Comparison of ENCODE assay signal across 10 mouse cellular contexts in genomic region chr11:84867586-84867985, GRCm38 (mm10). TPM values are rescaled to one million over a fixed set of nuclear protein-coding genes. Genes with fewer than 3 reads are reported as not detected.
A peak's percentile ranks its signal among the peaks of the same experiment; 100 is the strongest.
DNase-seq lines count a peak whose midpoint lies in the region; ATAC-seq and TF ChIP-seq lines count a peak whose summit lies in the region.
"Had no signal": no experiment of that assay in that cellular context is flagged by ENCODE, and none has a peak within 500 bp of the region (broad histone marks: within the 10 kb centered on the region; RNA-seq: fewer than 3 reads in every experiment).

No protein-coding gene starts in this region.

- ATAC-seq in forebrain, embryonic 11.5 days (replicated peaks; ENCODE audit: low FRiP score) = no peak
- ATAC-seq in forebrain, postnatal 0 days = no peak
- ATAC-seq in liver, embryonic 14.5 days (ENCODE audit: insufficient read depth) = no peak
- ATAC-seq in megakaryocyte progenitor cell, adult 5-6 weeks (replicated peaks; ENCODE audit: poor library complexity) = no peak

- peak overlapping the region; percentile 16; the same call in 1 of the 2 replicates for H3K9ac ChIP-seq in forebrain, embryonic 11.5 days (ENCODE audit: low read length)
- no peak overlapping the region for H3K9ac ChIP-seq in forebrain, postnatal 0 days
- no peak overlapping the region for H3K9ac ChIP-seq in MEL (ENCODE audit: control insufficient read depth, low read depth, low read length, poor library complexity, severe bottlenecking)
- peak overlapping the region; percentile 45 for H3K9ac ChIP-seq in liver, embryonic 14.5 days (replicated peaks)

- no peaks in the 10 kb centered on the region for H3K27me3 ChIP-seq in forebrain, embryonic 11.5 days (ENCODE audit: control insufficient read depth, insufficient read depth, low read length)
- no peaks in the 10 kb centered on the region for H3K27me3 ChIP-seq in forebrain, postnatal 0 days (ENCODE audit: insufficient read depth, low read length)
- no peaks in the 10 kb centered on the region for H3K27me3 ChIP-seq in MEL (ENCODE audit: control insufficient read depth in 1 of 2, insufficient read depth in 2 of 2, low read length in 2 of 2)
- H3K27me3 ChIP-seq in liver, embryonic 14.5 days (ENCODE audit: control insufficient read depth, insufficient read depth, low read length) = no peaks in the 10 kb centered on the region

- DNase-seq in forebrain, embryonic 11.5 days (ENCODE audit: low spot score) = no peak
- DNase-seq in forebrain, postnatal 0 days = no peak
- peak; percentile 24 to 44 for DNase-seq in kidney, postnatal 36 days
- no peak for DNase-seq in kidney, postnatal 10 days
- peak; percentile 46 for DNase-seq in MEL (ENCODE audit: low read depth, low spot score)
- no peak for DNase-seq in liver, embryonic 14.5 days (ENCODE audit: low read depth in 3 of 3, low spot score in 3 of 3)
- no peak for DNase-seq in lung, postnatal 4 days
- DNase-seq: B cell, adult 2 months; retina, postnatal 1 day had no signal

- peaks cover 2% of the 10 kb centered on the region; the same call in 1 of the 2 replicates for H3K4me1 ChIP-seq in forebrain, embryonic 11.5 days (replicated peaks; ENCODE audit: control insufficient read depth, insufficient read depth, low read length)
- peaks cover 6% of the 10 kb centered on the region for H3K4me1 ChIP-seq in forebrain, postnatal 0 days (ENCODE audit: insufficient read depth)
- H3K4me1 ChIP-seq in MEL (ENCODE audit: control insufficient read depth in 1 of 2, insufficient read depth in 2 of 2, low read length in 2 of 2) = peaks cover 15 to 38% of the 10 kb centered on the region in 2 experiments; a peak in 3 of 4 replicates
- H3K4me1 ChIP-seq in liver, embryonic 14.5 days (replicated peaks; ENCODE audit: control insufficient read depth in 2 of 2, insufficient read depth in 2 of 2, low read length in 1 of 2) = peaks cover 16 to 20% of the 10 kb centered on the region in 2 experiments

- no peak for TF ChIP-seq RAD21 in MEL (IDR thresholded peaks at IDR 0.05; ENCODE audit: low read depth, low read length)

- no peak for TF ChIP-seq CTCF in forebrain, postnatal 0 days (IDR thresholded peaks at IDR 0.05; ENCODE audit: low read depth)
- no peak for TF ChIP-seq CTCF in MEL (IDR thresholded peaks at IDR 0.05 in 2 of 3, conservative IDR thresholded peaks at IDR 0.05 in 1 of 3; ENCODE audit: control insufficient read depth in 1 of 3, insufficient read depth in 1 of 3, low read depth in 2 of 3, low read length in 3 of 3, poor library complexity in 1 of 3, severe bottlenecking in 1 of 3)
- TF ChIP-seq CTCF in liver, embryonic 14.5 days (IDR thresholded peaks at IDR 0.05; ENCODE audit: low read depth) = no peak

- H3K4me2 ChIP-seq in forebrain, embryonic 11.5 days (ENCODE audit: low read depth, low read length, severe bottlenecking) = no peak overlapping the region
- H3K4me2 ChIP-seq in forebrain, postnatal 0 days (ENCODE audit: low read depth) = no peak overlapping the region
- peak overlapping the region; percentile 80 for H3K4me2 ChIP-seq in liver, embryonic 14.5 days (ENCODE audit: low read depth)

- TF ChIP-seq POLR2A in MEL (IDR thresholded peaks at IDR 0.05; ENCODE audit: control insufficient read depth in 1 of 2, insufficient read depth in 1 of 2, low read depth in 1 of 2, low read length in 2 of 2, poor library complexity in 1 of 2) = no peak

- H3K9me3 ChIP-seq in forebrain, embryonic 11.5 days (ENCODE audit: control insufficient read depth, low read length) = no peaks in the 10 kb centered on the region
- no peaks in the 10 kb centered on the region for H3K9me3 ChIP-seq in forebrain, postnatal 0 days (ENCODE audit: low read length)
- H3K9me3 ChIP-seq in MEL (replicated peaks; ENCODE audit: insufficient read depth, low read length) = no peaks in the 10 kb centered on the region
- no peaks in the 10 kb centered on the region for H3K9me3 ChIP-seq in liver, embryonic 14.5 days (ENCODE audit: control insufficient read depth, low read length)

- TF ChIP-seq EP300 in MEL (IDR thresholded peaks at IDR 0.05; ENCODE audit: low read depth in 1 of 2, low read length in 2 of 2) = no peak
- TF ChIP-seq EP300 in liver, embryonic 14.5 days (IDR thresholded peaks at IDR 0.05; ENCODE audit: low read depth) = no peak

- no peak overlapping the region for H3K27ac ChIP-seq in forebrain, embryonic 11.5 days (ENCODE audit: low read depth, low read length)
- H3K27ac ChIP-seq in forebrain, postnatal 0 days (ENCODE audit: low read depth, low read length) = no peak overlapping the region
- no peak overlapping the region for H3K27ac ChIP-seq in MEL (ENCODE audit: control insufficient read depth, low read depth, low read length)
- peak overlapping the region; percentile 6; the same call in 1 of the 2 replicates for H3K27ac ChIP-seq in liver, embryonic 14.5 days

- peaks cover 67% of the 10 kb centered on the region for H3K79me2 ChIP-seq in MEL (ENCODE audit: control insufficient read depth, insufficient read depth, low read length, poor library complexity)

- H3K36me3 ChIP-seq in forebrain, embryonic 11.5 days (ENCODE audit: control insufficient read depth, insufficient read depth, low read length) = no peaks in the 10 kb centered on the region
- no peaks in the 10 kb centered on the region for H3K36me3 ChIP-seq in forebrain, postnatal 0 days (ENCODE audit: insufficient read depth)
- H3K36me3 ChIP-seq in MEL (ENCODE audit: control insufficient read depth in 1 of 2, insufficient read depth in 2 of 2, low read length in 2 of 2) = peaks cover 39 to 49% of the 10 kb centered on the region in 2 experiments
- H3K36me3 ChIP-seq in liver, embryonic 14.5 days (replicated peaks; ENCODE audit: control insufficient read depth, insufficient read depth, low read depth) = peaks cover 28% of the 10 kb centered on the region

- WGBS in forebrain, embryonic 11.5 days = 93% methylated on average over 2 of the region's 2 CpGs
- WGBS in forebrain, postnatal 0 days = 94% methylated on average over 2 of the region's 2 CpGs
- WGBS in liver, embryonic 14.5 days (ENCODE audit: insufficient replicate concordance) = 76% methylated on average over 2 of the region's 2 CpGs

- H3K4me3 ChIP-seq in forebrain, embryonic 11.5 days (ENCODE audit: low read depth, low read length) = no peak overlapping the region
- no peak overlapping the region for H3K4me3 ChIP-seq in forebrain, postnatal 0 days (ENCODE audit: low read depth, low read length)
- H3K4me3 ChIP-seq in MEL (ENCODE audit: control insufficient read depth in 1 of 2, insufficient read depth in 1 of 2, low read depth in 2 of 2, low read length in 2 of 2) = peak overlapping the region in 1 of 2 experiments; percentile 97; a peak in 2 of 4 replicates
- peak overlapping the region; percentile 69 to 93 for H3K4me3 ChIP-seq in liver, embryonic 14.5 days (ENCODE audit: insufficient read depth in 1 of 2, low read depth in 2 of 2, low read length in 2 of 2)

RNA-seq across cellular contexts. Expression of gene Ggnbp2, which starts 3.0 kb away (rescaled TPM):
- polyA plus RNA-seq in forebrain, embryonic 11.5 days (2014; fragmentation: Nextera tagmentation; extraction: Ambion mirVana) = 68.3 and 68.7 TPM in 2 replicates
- total RNA-seq in forebrain, postnatal 0 days (2014; rRNA removed) = 58.4 and 70.8 TPM in 2 replicates
- 47.6 and 68.2 TPM in 2 replicates for polyA plus RNA-seq in forebrain, postnatal 0 days (2015; fragmentation: Nextera tagmentation; extraction: Ambion mirVana)
- 55.4 and 65.2 TPM in 2 replicates for total RNA-seq in MEL (2012; rRNA removed)
- 10 to 100 TPM; 83.0 to 89.6 TPM for polyA plus RNA-seq in MEL (2012; ENCODE audit: insufficient read depth in 1 of 2, insufficient read length in 2 of 2, low read depth in 1 of 2, low replicate concordance in 2 of 2, missing spikeins in 1 of 2)
- polyA plus RNA-seq in liver, embryonic 14.5 days (2012; rRNA removed) = 37.4 and 63.7 TPM in 2 replicates
- 48.5 and 52.9 TPM in 2 replicates for polyA plus RNA-seq in liver, embryonic 14.5 days (2014; fragmentation: Nextera tagmentation; extraction: Ambion mirVana)
- 118 and 133 TPM in 2 replicates for total RNA-seq in megakaryocyte progenitor cell, adult 5-6 weeks (2015)
- 114 and 143 TPM in 2 replicates for total RNA-seq in megakaryocyte progenitor cell, adult 5-6 weeks (2017)

RNA-seq across cellular contexts. Expression of gene Myo19, which starts 12.4 kb away (rescaled TPM):
- polyA plus RNA-seq in forebrain, embryonic 11.5 days (2014; fragmentation: Nextera tagmentation; extraction: Ambion mirVana) = 11.8 and 13.6 TPM in 2 replicates
- 7.5 TPM in 2 replicates for total RNA-seq in forebrain, postnatal 0 days (2014; rRNA removed)
- 3.0 and 3.6 TPM in 2 replicates for polyA plus RNA-seq in forebrain, postnatal 0 days (2015; fragmentation: Nextera tagmentation; extraction: Ambion mirVana)
- total RNA-seq in MEL (2012; rRNA removed) = 11.5 and 14.9 TPM in 2 replicates
- 10 to 100 TPM in 1 of 2 experiments, not detected in 1; 27.1 TPM for polyA plus RNA-seq in MEL (2012; ENCODE audit: insufficient read depth in 1 of 2, insufficient read length in 2 of 2, low read depth in 1 of 2, low replicate concordance in 2 of 2, missing spikeins in 1 of 2)
- polyA plus RNA-seq in liver, embryonic 14.5 days (2012; rRNA removed) = 6.5 and 6.8 TPM in 2 replicates
- 3.9 and 4.7 TPM in 2 replicates for polyA plus RNA-seq in liver, embryonic 14.5 days (2014; fragmentation: Nextera tagmentation; extraction: Ambion mirVana)
- 6.6 and 9.0 TPM in 2 replicates for total RNA-seq in megakaryocyte progenitor cell, adult 5-6 weeks (2015)
- 4.3 and 4.5 TPM in 2 replicates for total RNA-seq in megakaryocyte progenitor cell, adult 5-6 weeks (2017)

RNA-seq across cellular contexts. Expression of gene Pigw, which starts 12.5 kb away (rescaled TPM):
- 3.7 and 3.9 TPM in 2 replicates for polyA plus RNA-seq in forebrain, embryonic 11.5 days (2014; fragmentation: Nextera tagmentation; extraction: Ambion mirVana)
- 2.8 and 3.3 TPM in 2 replicates for total RNA-seq in forebrain, postnatal 0 days (2014; rRNA removed)
- polyA plus RNA-seq in forebrain, postnatal 0 days (2015; fragmentation: Nextera tagmentation; extraction: Ambion mirVana) = 1.3 and 2.3 TPM in 2 replicates
- total RNA-seq in MEL (2012; rRNA removed) = 2.5 and 2.7 TPM in 2 replicates
- 1 to 10 TPM in 1 of 2 experiments, not detected in 1; 3.5 TPM for polyA plus RNA-seq in MEL (2012; ENCODE audit: insufficient read depth in 1 of 2, insufficient read length in 2 of 2, low read depth in 1 of 2, low replicate concordance in 2 of 2, missing spikeins in 1 of 2)
- polyA plus RNA-seq in liver, embryonic 14.5 days (2012; rRNA removed) = 3.3 and 4.1 TPM in 2 replicates
- 1.2 and 1.4 TPM in 2 replicates for polyA plus RNA-seq in liver, embryonic 14.5 days (2014; fragmentation: Nextera tagmentation; extraction: Ambion mirVana)
- 4.6 and 7.0 TPM in 2 replicates for total RNA-seq in megakaryocyte progenitor cell, adult 5-6 weeks (2015)
- total RNA-seq in megakaryocyte progenitor cell, adult 5-6 weeks (2017) = 3.3 and 4.1 TPM in 2 replicates

RNA-seq across cellular contexts. Expression of gene Dhrs11, which starts 38.8 kb away (rescaled TPM):
- 12.6 TPM in 2 replicates for polyA plus RNA-seq in forebrain, embryonic 11.5 days (2014; fragmentation: Nextera tagmentation; extraction: Ambion mirVana)
- total RNA-seq in forebrain, postnatal 0 days (2014; rRNA removed) = 4.8 and 8.3 TPM in 2 replicates
- polyA plus RNA-seq in forebrain, postnatal 0 days (2015; fragmentation: Nextera tagmentation; extraction: Ambion mirVana) = 7.8 TPM in 2 replicates
- total RNA-seq in MEL (2012; rRNA removed) = 29.4 and 36.6 TPM in 2 replicates
- polyA plus RNA-seq in MEL (2012; ENCODE audit: insufficient read depth in 1 of 2, insufficient read length in 2 of 2, low read depth in 1 of 2, low replicate concordance in 2 of 2, missing spikeins in 1 of 2) = 10 to 100 TPM in 1 of 2 experiments, not detected in 1; 37.7 TPM
- polyA plus RNA-seq in liver, embryonic 14.5 days (2012; rRNA removed) = 210 and 211 TPM in 2 replicates
- 201 and 216 TPM in 2 replicates for polyA plus RNA-seq in liver, embryonic 14.5 days (2014; fragmentation: Nextera tagmentation; extraction: Ambion mirVana)
- 21.0 and 23.1 TPM in 2 replicates for total RNA-seq in megakaryocyte progenitor cell, adult 5-6 weeks (2015)
- total RNA-seq in megakaryocyte progenitor cell, adult 5-6 weeks (2017) = 14.7 and 20.1 TPM in 2 replicates

RNA-seq across cellular contexts. Expression of gene Mrm1, which starts 48.3 kb away (rescaled TPM):
- polyA plus RNA-seq in forebrain, embryonic 11.5 days (2014; fragmentation: Nextera tagmentation; extraction: Ambion mirVana) = 12.3 and 13.7 TPM in 2 replicates
- 14.6 and 18.2 TPM in 2 replicates for total RNA-seq in forebrain, postnatal 0 days (2014; rRNA removed)
- polyA plus RNA-seq in forebrain, postnatal 0 days (2015; fragmentation: Nextera tagmentation; extraction: Ambion mirVana) = 12.1 and 12.8 TPM in 2 replicates
- total RNA-seq in MEL (2012; rRNA removed) = 37.8 and 41.6 TPM in 2 replicates
- 10 to 100 TPM in 1 of 2 experiments, not detected in 1; 23.2 TPM for polyA plus RNA-seq in MEL (2012; ENCODE audit: insufficient read depth in 1 of 2, insufficient read length in 2 of 2, low read depth in 1 of 2, low replicate concordance in 2 of 2, missing spikeins in 1 of 2)
- 19.7 and 32.5 TPM in 2 replicates for polyA plus RNA-seq in liver, embryonic 14.5 days (2012; rRNA removed)
- 12.0 and 13.2 TPM in 2 replicates for polyA plus RNA-seq in liver, embryonic 14.5 days (2014; fragmentation: Nextera tagmentation; extraction: Ambion mirVana)
- 6.9 and 7.6 TPM in 2 replicates for total RNA-seq in megakaryocyte progenitor cell, adult 5-6 weeks (2015)
- total RNA-seq in megakaryocyte progenitor cell, adult 5-6 weeks (2017) = 5.2 and 7.8 TPM in 2 replicates

Comparison
In these comparisons a context has a peak if more than half of its experiments do, and no peak if none do; other contexts are left out.
1. DNase-seq: peak in kidney, postnatal 36 days (2 of 2) and MEL (single experiment); none in forebrain, embryonic 11.5 days (single experiment), forebrain, postnatal 0 days (single experiment), kidney, postnatal 10 days (single experiment), liver, embryonic 14.5 days (0 of 3) and lung, postnatal 4 days (0 of 2).
2. H3K9ac ChIP-seq: peak in forebrain, embryonic 11.5 days (single experiment) and liver, embryonic 14.5 days (single experiment); none in forebrain, postnatal 0 days (single experiment) and MEL (single experiment).
3. H3K4me3 ChIP-seq: peak in liver, embryonic 14.5 days (2 of 2); none in forebrain, embryonic 11.5 days (single experiment) and forebrain, postnatal 0 days (single experiment).